8 mouse cellular contexts compared by ENCODE assay signal in the genomic region with DNA sequence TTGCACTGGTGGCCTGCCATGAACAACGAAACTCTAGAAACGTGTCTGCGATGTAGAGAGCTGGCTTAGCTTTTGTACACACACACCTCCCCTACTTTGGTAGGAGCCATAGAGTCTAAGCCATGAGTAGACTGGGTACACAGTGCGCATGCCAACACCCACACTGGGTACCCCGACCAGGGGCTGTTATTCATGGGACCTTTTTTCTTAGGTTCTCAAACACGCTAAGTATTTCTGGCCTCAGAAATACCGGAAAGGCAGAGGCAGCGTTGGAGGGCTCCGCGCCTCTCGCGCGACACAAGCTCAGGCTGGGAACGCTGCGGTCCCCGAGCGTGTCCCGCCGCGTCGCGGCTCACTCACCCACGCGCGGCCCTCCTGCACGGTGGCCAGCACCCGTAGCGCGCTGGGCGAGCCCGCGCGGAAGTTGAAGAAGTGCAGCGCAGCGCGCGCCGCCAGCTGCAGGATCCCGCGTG. TPM values are rescaled to one million over a fixed set of nuclear protein-coding genes. Genes with fewer than 3 reads are reported as not detected.
DNase-seq lines count a peak whose midpoint lies in the region; ATAC-seq and TF ChIP-seq lines count a peak whose summit lies in the region.

No protein-coding gene starts in this region.

- peak overlapping the region; percentile 100 for H3K4me2 ChIP-seq in hindbrain, embryonic 14.5 days (replicated peaks)
- H3K4me2 ChIP-seq in lung, embryonic 14.5 days: peak overlapping the region; percentile 100

- TF ChIP-seq POLR2A in thymus, adult 2 months (IDR thresholded peaks at IDR 0.05; ENCODE audit: control insufficient read depth, extremely low read depth, insufficient read depth, low read length, poor library complexity): no peak

- no peaks in the 10 kb centered on the region; the same call in 1 of the 2 replicates for H3K27me3 ChIP-seq in thymus, adult 2 months (ENCODE audit: control insufficient read depth, insufficient read depth, low read length)
- peaks cover 19% of the 10 kb centered on the region; the same call in 1 of the 2 replicates for H3K27me3 ChIP-seq in hindbrain, embryonic 14.5 days (ENCODE audit: control insufficient read depth, insufficient read depth, low read length)
- peaks cover 19% of the 10 kb centered on the region; the same call in 1 of the 2 replicates for H3K27me3 ChIP-seq in lung, embryonic 14.5 days (ENCODE audit: insufficient read depth, low read length)

- 6% methylated on average over 40 of the region's 40 CpGs for WGBS in thymus, adult 2 months
- WGBS in hindbrain, embryonic 14.5 days: 7% methylated on average over 39 of the region's 40 CpGs
- 4% methylated on average over 40 of the region's 40 CpGs for WGBS in lung, embryonic 14.5 days

- no peak for TF ChIP-seq CTCF in thymus, adult 2 months (IDR thresholded peaks at IDR 0.05; ENCODE audit: borderline replicate concordance, control insufficient read depth, extremely low read depth, insufficient read depth, low read length, poor library complexity)
- TF ChIP-seq CTCF in lung, embryonic 14.5 days (IDR thresholded peaks at IDR 0.05; ENCODE audit: low read depth): no peak

- peak overlapping the region; percentile 69 for H3K9ac ChIP-seq in hindbrain, embryonic 14.5 days
- H3K9ac ChIP-seq in lung, embryonic 14.5 days: peak overlapping the region; percentile 50

- 0 out of 2 replicates have a peak, but pooled peaks have one; percentile 9 for ATAC-seq in cerebellum, adult (ENCODE audit: insufficient number of reproducible peaks, low FRiP score, low TSS enrichment)
- peak; percentile 59 for ATAC-seq in hindbrain, embryonic 14.5 days (ENCODE audit: low FRiP score)
- ATAC-seq in lung, embryonic 14.5 days (ENCODE audit: insufficient read depth): peak; percentile 59
- no peak for ATAC-seq in inflammation-experienced regulatory T-cells, adult 6 months

- no peak overlapping the region for H3K4me3 ChIP-seq in thymus, adult 2 months (ENCODE audit: control insufficient read depth, insufficient read depth, low read length)
- peak overlapping the region; percentile 57 for H3K4me3 ChIP-seq in hindbrain, embryonic 14.5 days (replicated peaks; ENCODE audit: low read length)
- peak overlapping the region; percentile 58 for H3K4me3 ChIP-seq in lung, embryonic 14.5 days (ENCODE audit: low read depth, low read length)

- H3K9me3 ChIP-seq in hindbrain, embryonic 14.5 days (ENCODE audit: control insufficient read depth, low read length): no peaks in the 10 kb centered on the region
- no peaks in the 10 kb centered on the region for H3K9me3 ChIP-seq in lung, embryonic 14.5 days (ENCODE audit: low read depth, low read length)

- H3K36me3 ChIP-seq in thymus, adult 2 months (ENCODE audit: control insufficient read depth, insufficient read depth, low read length): no peaks in the 10 kb centered on the region
- H3K36me3 ChIP-seq in hindbrain, embryonic 14.5 days (replicated peaks; ENCODE audit: control insufficient read depth, insufficient read depth): no peaks in the 10 kb centered on the region
- no peaks in the 10 kb centered on the region for H3K36me3 ChIP-seq in lung, embryonic 14.5 days (ENCODE audit: insufficient read depth)

- no peaks in the 10 kb centered on the region for H3K4me1 ChIP-seq in thymus, adult 2 months (replicated peaks; ENCODE audit: control insufficient read depth, insufficient read depth, low read length)
- no peaks in the 10 kb centered on the region for H3K4me1 ChIP-seq in hindbrain, embryonic 14.5 days (replicated peaks; ENCODE audit: control insufficient read depth, insufficient read depth, low read length)
- no peaks in the 10 kb centered on the region for H3K4me1 ChIP-seq in lung, embryonic 14.5 days (ENCODE audit: insufficient read depth)

- no peak for DNase-seq in cerebellum, postnatal 10 days
- DNase-seq in thymus, adult 2 months: peak; percentile 2
- DNase-seq in thymus, adult 18-20 months: no peak
- no peak for DNase-seq in hindbrain, embryonic 14.5 days (ENCODE audit: low spot score)
- DNase-seq in lung, embryonic 14.5 days: peak; percentile 53
- DNase-seq in right cerebral cortex, adult 2 months (ENCODE audit: low spot score in 2 of 2): peak; percentile 22 to 32

- no peak overlapping the region for H3K27ac ChIP-seq in thymus, adult 2 months (ENCODE audit: control insufficient read depth, insufficient read depth, low read length)
- H3K27ac ChIP-seq in hindbrain, embryonic 14.5 days: no peak overlapping the region
- H3K27ac ChIP-seq in lung, embryonic 14.5 days (ENCODE audit: low read depth): no peak overlapping the region

RNA-seq across cellular contexts. Expression of a gene that starts 0.5 kb away (rescaled TPM):
- polyA plus RNA-seq in thymus, adult 2 months (2012; rRNA removed): 2.8 and 3.0 TPM in 2 replicates
- polyA plus RNA-seq in hindbrain, embryonic 14.5 days (2014; fragmentation: Nextera tagmentation; extraction: Ambion mirVana): 2.1 and 2.4 TPM in 2 replicates
- 5.1 and 7.0 TPM in 2 replicates for polyA plus RNA-seq in lung, embryonic 14.5 days (2014; fragmentation: Nextera tagmentation; extraction: Ambion mirVana)
- not detected for polyA plus RNA-seq in inflammation-experienced regulatory T-cells, adult 6 months (2017; shearing (Covaris generic))

RNA-seq across cellular contexts. Expression of a gene that starts 51.1 kb away (rescaled TPM):
- 45.3 and 51.5 TPM in 2 replicates for polyA plus RNA-seq in thymus, adult 2 months (2012; rRNA removed)
- polyA plus RNA-seq in hindbrain, embryonic 14.5 days (2014; fragmentation: Nextera tagmentation; extraction: Ambion mirVana): 195 and 204 TPM in 2 replicates
- 191 and 197 TPM in 2 replicates for polyA plus RNA-seq in lung, embryonic 14.5 days (2014; fragmentation: Nextera tagmentation; extraction: Ambion mirVana)
- 100 to 1,000 TPM in 1 of 3 experiments, 10 to 100 TPM in 2; 63.2 to 167 (median 73.1) TPM for polyA plus RNA-seq in inflammation-experienced regulatory T-cells, adult 6 months (2017; shearing (Covaris generic))

Comparison
In these comparisons a context has a peak if more than half of its experiments do, and no peak if none do; other contexts are left out.
1. DNase-seq: peak in thymus, adult 2 months (single experiment), lung, embryonic 14.5 days (single experiment) and right cerebral cortex, adult 2 months (2 of 2); none in cerebellum, postnatal 10 days (0 of 2), thymus, adult 18-20 months (0 of 2) and hindbrain, embryonic 14.5 days (single experiment).